Mouse (Mus musculus) heart, adult 2 months (tissue): ENCODE measurements around the gene Slitrk5. TPM values are rescaled to one million over a fixed set of nuclear protein-coding genes. Genes with fewer than 3 reads are reported as not detected.

Experiments
- DNase-seq, 2 experiments: peaks; one replicate each; pipeline ENCODE4 v3.0.0; 2021
- H3K27ac ChIP-seq: fragments of 200-600 bp; 2 replicates; pipeline ENCODE4 v1.8.1; 2022
- H3K27me3 ChIP-seq: fragments of 200-500 bp; 2 replicates; pipeline ENCODE4 v1.6.1; 2012; ENCODE audit warnings: mild to moderate bottlenecking, low read length, inconsistent platforms, mixed read lengths; ENCODE audit not compliant: control insufficient read depth, insufficient read depth
- H3K36me3 ChIP-seq: fragments of 200-500 bp; 2 replicates; pipeline ENCODE4 v1.6.1; 2012; ENCODE audit warnings: low read length, inconsistent platforms; ENCODE audit not compliant: control insufficient read depth, insufficient read depth
- H3K4me1 ChIP-seq: fragments of 200-500 bp; 2 replicates; pipeline ENCODE4 v1.6.1; 2011; ENCODE audit warnings: low read length; ENCODE audit not compliant: control insufficient read depth, insufficient read depth
- H3K4me3 ChIP-seq: fragments of 200-600 bp; 2 replicates; pipeline ENCODE4 v1.8.1; 2022
- H3K79me2 ChIP-seq: fragments of 200-500 bp; replicated peaks from 2 replicates; pipeline ENCODE4 v1.6.1; 2012; ENCODE audit warnings: mild to moderate bottlenecking, inconsistent platforms, low read length, moderate library complexity, mixed read lengths; ENCODE audit not compliant: control insufficient read depth, insufficient read depth
- H3K9ac ChIP-seq: fragments of 200-500 bp; 2 replicates; pipeline ENCODE4 v1.6.1; 2012; ENCODE audit warnings: low read depth, mild to moderate bottlenecking, control low read depth, inconsistent platforms, low read length, mixed read lengths
- CTCF ChIP-seq: fragments of 200-600 bp; IDR thresholded peaks from 2 replicates; pipeline ENCODE4 v1.8.1; 2022; ENCODE audit warnings: antibody characterized with exemption, mild to moderate bottlenecking, moderate library complexity
- EP300 ChIP-seq: fragments of 200-500 bp; IDR thresholded peaks from 2 replicates; pipeline ENCODE4 v1.6.1; 2011; ENCODE audit warnings: low read depth, low read length, control low read depth; ENCODE audit not compliant: insufficient read depth
- POLR2A ChIP-seq: fragments of 200-500 bp; IDR thresholded peaks from 2 replicates; pipeline ENCODE4 v1.6.1; 2011; ENCODE audit warnings: mild to moderate bottlenecking, low read depth, low read length, control low read depth; ENCODE audit not compliant: insufficient read depth
- WGBS: fragments of 180-500 bp; shearing (Covaris S2); methylation state at CpG from one replicate; pipeline ENCODE4 v1.1.7; 2018; 5-methylcytosine and 5-hydroxymethylcytosine counted together
- intact Hi-C: fragments of 180-260 bp; cut with DNase I; formaldehyde crosslinking; loops from one replicate; pipeline ENCODE4 v1.15.1; 2025
- polyA plus RNA-seq: library from polyadenylated mRNA; depleted of rRNA; stranded (reverse); fragments of >200 nt; gene quantifications from 2 replicates; pipeline ENCODE4 v1.2.3, GENCODE M21; 2012
- total RNA-seq, 2 experiments: library from RNA; stranded (reverse); gene quantifications; 2 replicates each; pipeline ENCODE4 v1.2.3; 2021

Slitrk5 gene
- total and polyA plus RNA-seq, 3 experiments, result 0.12 TPM; not detected in 2

GRCm38 (mm10) chr14:111729833-111730232 lies 54.9 kb downstream of the Slitrk5 start:
- Histone ChIP-seq H3K9ac (no peak overlapping the region), H3K27me3 (no peaks in the 10 kb centered on the region), H3K79me2 (no peaks in the 10 kb centered on the region), H3K27ac (no peak overlapping the region), H3K4me3 (no peak overlapping the region), H3K36me3 (no peaks in the 10 kb centered on the region), H3K4me1 (no peaks in the 10 kb centered on the region)
- intact Hi-C loops, result no loop called here
- no peak for DNase-seq
- WGBS, result 39% methylated on average over 2 of the region's 2 CpGs
- no peak for TF ChIP-seq POLR2A
- no peak for TF ChIP-seq CTCF
- TF ChIP-seq EP300, result no peak
